Mouse (Mus musculus) midbrain, embryonic 16.5 days (tissue): Measurements from ENCODE around the gene Shh. TPM values are rescaled to one million over a fixed set of nuclear protein-coding genes. Genes with fewer than 3 reads are reported as not detected.

Experiments
- ATAC-seq: fragments of 200-750 bp; cut with Nextera tagmentation; 2 replicates; pipeline ENCODE4 v1.8.0; 2017; ENCODE audit warnings: moderate TSS enrichment
- H3K27ac ChIP-seq: fragments of 300-500 bp; sonication (generic); 2 replicates; pipeline ENCODE4 v1.5.1; 2014; ENCODE audit warnings: mild to moderate bottlenecking, low read length, mixed read lengths
- H3K27me3 ChIP-seq: fragments of 300-500 bp; sonication (generic); 2 replicates; pipeline ENCODE4 v1.6.1; 2014; ENCODE audit warnings: low read depth, low read length, mixed read lengths; ENCODE audit not compliant: control insufficient read depth, insufficient read depth
- H3K36me3 ChIP-seq: fragments of 300-500 bp; sonication (generic); 2 replicates; pipeline ENCODE4 v1.6.1; 2014; ENCODE audit warnings: mild to moderate bottlenecking, low read length, moderate library complexity, mixed read lengths; ENCODE audit not compliant: control insufficient read depth, insufficient read depth
- H3K4me1 ChIP-seq: fragments of 300-500 bp; sonication (generic); 2 replicates; pipeline ENCODE4 v1.6.1; 2014; ENCODE audit warnings: mild to moderate bottlenecking, low read length, mixed read lengths; ENCODE audit not compliant: control insufficient read depth, insufficient read depth
- H3K4me2 ChIP-seq: fragments of 300-500 bp; sonication (generic); 2 replicates; pipeline ENCODE4 v1.6.1; 2014; ENCODE audit warnings: mild to moderate bottlenecking, low read length, mixed read lengths
- H3K4me3 ChIP-seq: fragments of 300-500 bp; sonication (generic); 2 replicates; pipeline ENCODE4 v1.5.1; 2014; ENCODE audit warnings: low read depth, mild to moderate bottlenecking, low read length, moderate library complexity, mixed read lengths
- H3K9ac ChIP-seq: fragments of 300-500 bp; sonication (generic); 2 replicates; pipeline ENCODE4 v1.6.1; 2014; ENCODE audit warnings: low read depth, low read length, mixed read lengths
- H3K9me3 ChIP-seq: fragments of 300-500 bp; sonication (generic); replicated peaks from 2 replicates; pipeline ENCODE4 v1.6.1; 2014; ENCODE audit warnings: mild to moderate bottlenecking, low read length, mixed read lengths; ENCODE audit not compliant: control insufficient read depth, poor library complexity, severe bottlenecking
- WGBS: fragments of 180-500 bp; shearing (Covaris S2); extraction: QIAGEN DNeasy Blood & Tissue Kit; methylation state at CpG from one replicate; pipeline ENCODE4 v1.1.7; 2014; 5-methylcytosine and 5-hydroxymethylcytosine counted together
- polyA plus RNA-seq: library from polyadenylated mRNA; unstranded; fragments of >200 nt; fragmentation: Nextera tagmentation; extraction: Ambion mirVana; gene quantifications from 2 replicates; pipeline ENCODE4 v1.2.1, GENCODE M21; 2015

The Shh gene
- polyA plus RNA-seq, 1 experiment from 2014 or later = 0.83 TPM

DNA sequence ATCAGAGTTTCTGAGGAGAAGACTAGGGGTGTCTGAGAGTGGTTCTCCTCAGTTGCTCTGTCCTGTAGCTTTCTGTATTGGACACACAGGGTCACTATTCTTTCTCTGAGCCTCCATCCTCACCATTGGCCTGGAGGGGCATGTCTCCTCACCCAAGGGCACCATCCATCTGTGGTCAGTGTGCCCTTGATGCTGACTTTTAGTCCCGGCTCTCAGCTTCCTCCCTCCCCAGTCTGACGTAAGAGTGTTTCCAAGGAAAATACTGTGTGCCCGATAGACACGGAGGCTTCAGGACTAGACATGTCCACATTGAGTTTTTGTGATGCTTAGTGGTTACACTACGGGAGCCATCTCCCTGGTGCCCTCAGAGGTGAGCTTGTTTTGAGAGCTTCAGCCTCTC lies 6.5 kb upstream of the Shh start:
- H3K4me1 ChIP-seq = no peaks in the 10 kb centered on the region
- peaks cover 9% of the 10 kb centered on the region for H3K27me3 ChIP-seq
- ATAC-seq = no peak
- H3K9ac ChIP-seq = no peak overlapping the region
- 95% methylated on average over 5 of the region's 5 CpGs for WGBS
- H3K4me2 ChIP-seq = no peak overlapping the region
- no peak overlapping the region for H3K27ac ChIP-seq
- no peaks in the 10 kb centered on the region for H3K36me3 ChIP-seq
- H3K4me3 ChIP-seq = no peak overlapping the region
- no peaks in the 10 kb centered on the region for H3K9me3 ChIP-seq

DNA sequence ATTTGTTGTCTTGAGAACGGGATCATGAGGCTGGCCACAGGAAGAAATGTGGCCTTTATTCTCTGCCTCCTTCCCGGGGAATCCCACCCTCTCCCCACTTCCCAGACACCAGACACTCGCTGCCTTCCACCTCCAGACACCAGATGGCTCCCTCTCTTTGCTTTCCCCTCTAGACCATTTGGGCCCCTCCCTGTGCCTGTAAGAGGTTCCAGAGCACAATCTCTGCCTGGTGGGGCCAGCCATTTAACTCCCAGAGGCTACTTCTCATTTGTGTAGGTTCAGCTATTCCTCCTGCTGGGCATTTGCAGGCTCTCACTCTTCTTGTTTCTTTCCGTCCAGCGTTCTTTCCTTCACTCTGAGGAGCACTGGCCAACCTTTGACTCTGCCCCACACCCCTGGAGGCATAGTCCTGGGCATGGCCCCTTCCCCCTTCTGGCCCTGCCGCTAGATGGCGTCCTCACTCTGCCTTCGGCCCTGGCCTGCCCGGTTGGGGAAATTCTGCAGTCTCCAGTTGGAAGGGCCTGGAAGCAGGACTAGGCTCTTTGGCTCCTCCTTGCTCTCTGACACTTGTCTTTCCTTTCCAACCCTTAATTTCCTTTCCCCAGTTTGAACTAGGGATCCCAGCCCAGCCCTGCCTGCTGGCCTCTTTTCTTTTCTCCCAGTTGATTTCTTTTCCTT lies 2.6 kb upstream of the Shh start:
- H3K27ac ChIP-seq = no peak overlapping the region
- H3K4me2 ChIP-seq = no peak overlapping the region
- no peaks in the 10 kb centered on the region for H3K36me3 ChIP-seq
- H3K9ac ChIP-seq = no peak overlapping the region
- peaks cover 5% of the 10 kb centered on the region for H3K4me1 ChIP-seq
- no peak overlapping the region for H3K4me3 ChIP-seq
- H3K9me3 ChIP-seq = no peaks in the 10 kb centered on the region
- ATAC-seq = no peak
- 6% methylated on average over 9 of the region's 9 CpGs for WGBS
- peaks cover 30% of the 10 kb centered on the region for H3K27me3 ChIP-seq

DNA sequence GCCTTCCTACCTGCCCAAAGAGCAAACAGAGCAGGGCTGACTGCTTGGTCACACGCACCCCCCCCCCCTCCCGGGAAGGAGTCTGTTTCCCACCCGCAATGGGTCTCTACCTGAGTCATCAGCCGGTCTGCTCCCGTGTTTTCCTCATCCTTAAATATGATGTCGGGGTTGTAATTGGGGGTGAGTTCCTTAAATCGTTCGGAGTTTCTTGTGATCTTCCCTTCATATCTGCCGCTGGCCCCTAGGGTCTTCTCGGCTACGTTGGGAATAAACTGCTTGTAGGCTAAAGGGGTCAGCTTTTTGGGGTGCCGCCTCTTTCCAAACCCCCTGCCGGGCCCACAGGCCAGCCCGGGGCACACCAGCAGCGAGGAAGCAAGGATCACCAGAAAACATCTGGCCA lies 705 bp downstream of the Shh start:
- WGBS = 0% methylated on average over 15 of the region's 15 CpGs
- H3K27ac ChIP-seq = peak overlapping the region; percentile 81
- H3K4me3 ChIP-seq = peak overlapping the region; percentile 58
- 0 out of 2 replicates have a peak, but pooled peaks have one; percentile 4 for ATAC-seq
- H3K4me1 ChIP-seq = peaks cover 19% of the 10 kb centered on the region
- peaks cover 55% of the 10 kb centered on the region for H3K27me3 ChIP-seq
- H3K4me2 ChIP-seq = peak overlapping the region; percentile 87
- H3K36me3 ChIP-seq = no peaks in the 10 kb centered on the region
- peak overlapping the region; percentile 66 for H3K9ac ChIP-seq
- no peaks in the 10 kb centered on the region for H3K9me3 ChIP-seq

DNA sequence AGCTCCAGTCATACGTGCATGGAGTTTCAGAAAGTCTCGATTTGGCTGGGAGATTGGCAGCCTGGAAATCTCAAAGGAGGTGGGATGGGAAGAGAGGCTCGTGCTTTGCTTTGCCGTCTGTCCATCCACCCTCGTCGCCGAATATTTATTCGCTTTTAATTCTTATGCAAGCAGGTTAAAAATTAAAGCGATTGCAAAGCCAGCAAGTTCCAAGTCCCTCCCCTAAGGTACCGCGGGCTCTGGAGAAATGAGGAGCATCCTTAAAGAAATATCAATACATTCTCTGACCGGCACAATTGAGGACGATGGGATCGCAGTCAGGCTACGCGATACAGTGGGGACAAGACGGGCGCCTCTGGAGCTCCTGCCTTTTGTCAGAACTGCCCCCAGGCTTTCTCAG lies 1.5 kb downstream of the Shh start:
- peak overlapping the region; percentile 58 for H3K4me3 ChIP-seq
- peaks cover 22% of the 10 kb centered on the region for H3K4me1 ChIP-seq
- ATAC-seq = no peak
- H3K27ac ChIP-seq = no peak overlapping the region
- peak overlapping the region; percentile 66 for H3K9ac ChIP-seq
- H3K27me3 ChIP-seq = peaks cover 61% of the 10 kb centered on the region
- no peaks in the 10 kb centered on the region for H3K36me3 ChIP-seq
- H3K4me2 ChIP-seq = peak overlapping the region; percentile 87
- H3K9me3 ChIP-seq = no peaks in the 10 kb centered on the region
- under 1% methylated on average over 18 of the region's 18 CpGs for WGBS

DNA sequence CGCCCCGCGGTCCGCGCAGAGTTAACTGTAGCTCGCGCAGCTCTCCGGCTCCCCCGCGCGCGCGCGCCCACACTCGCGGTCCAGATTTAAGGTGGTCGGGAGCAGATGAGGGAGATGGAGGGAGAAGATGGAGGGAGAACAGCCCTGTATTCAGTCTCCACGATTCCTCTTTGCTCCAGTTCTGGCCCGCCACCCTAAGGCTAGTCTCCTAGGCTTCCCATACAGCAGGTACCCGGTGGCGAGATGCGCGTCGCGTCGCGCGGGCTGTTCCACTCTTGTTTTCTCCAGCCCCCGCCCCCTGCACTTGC lies 2.0 kb downstream of the Shh start:
- H3K27me3 ChIP-seq = peaks cover 66% of the 10 kb centered on the region
- peak; percentile 59 for ATAC-seq
- peak overlapping the region; percentile 66 for H3K9ac ChIP-seq
- H3K27ac ChIP-seq = no peak overlapping the region
- H3K36me3 ChIP-seq = no peaks in the 10 kb centered on the region
- peaks cover 24% of the 10 kb centered on the region for H3K4me1 ChIP-seq
- H3K4me2 ChIP-seq = peak overlapping the region; percentile 87
- no peaks in the 10 kb centered on the region for H3K9me3 ChIP-seq
- WGBS = 0% methylated on average over 29 of the region's 29 CpGs
- H3K4me3 ChIP-seq = peak overlapping the region; percentile 58

DNA sequence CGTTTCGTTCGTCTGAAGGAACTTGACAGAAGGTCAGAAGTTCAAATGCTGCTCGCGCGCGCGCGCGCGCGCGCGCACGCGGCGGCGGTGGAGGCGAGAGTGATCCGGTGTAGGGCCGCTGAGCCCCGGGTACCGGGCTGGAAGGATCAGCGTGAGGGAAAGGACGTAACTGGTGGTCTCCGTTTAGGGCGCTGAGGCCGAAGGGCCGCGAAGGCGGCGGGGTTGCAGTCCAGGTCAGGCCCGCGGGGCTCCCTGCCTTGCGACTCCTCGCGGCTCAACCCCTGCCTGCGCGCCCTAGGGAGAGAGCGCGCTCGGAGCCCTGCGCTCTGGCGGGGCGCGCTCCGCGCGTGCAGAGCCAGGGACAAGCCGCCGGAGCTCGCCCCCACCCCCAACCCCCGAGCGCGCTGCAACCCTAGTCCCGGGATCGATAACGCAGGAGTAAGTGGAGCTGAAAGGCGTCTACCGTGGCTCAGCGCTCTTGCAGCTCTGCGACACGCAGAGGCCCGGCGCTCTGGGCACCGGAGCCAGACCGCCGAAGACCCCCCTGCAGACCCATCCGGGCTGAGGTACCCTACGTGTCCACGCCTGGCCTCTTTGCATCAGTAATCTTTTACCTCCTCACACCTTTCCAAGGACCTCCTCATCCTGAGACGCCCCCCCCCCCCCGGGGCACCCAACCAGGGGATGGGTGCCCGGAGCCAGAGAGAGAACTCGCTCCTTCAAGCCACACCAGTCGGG lies 2.5 kb downstream of the Shh start:
- H3K9me3 ChIP-seq = no peaks in the 10 kb centered on the region
- peaks cover 70% of the 10 kb centered on the region for H3K27me3 ChIP-seq
- ATAC-seq = peak; percentile 32
- under 1% methylated on average over 71 of the region's 76 CpGs for WGBS
- H3K36me3 ChIP-seq = no peaks in the 10 kb centered on the region
- peak overlapping the region; percentile 58 for H3K4me3 ChIP-seq
- no peak overlapping the region for H3K27ac ChIP-seq
- peaks cover 27% of the 10 kb centered on the region for H3K4me1 ChIP-seq
- H3K4me2 ChIP-seq = peak overlapping the region; percentile 87
- peak overlapping the region; percentile 66 for H3K9ac ChIP-seq

DNA sequence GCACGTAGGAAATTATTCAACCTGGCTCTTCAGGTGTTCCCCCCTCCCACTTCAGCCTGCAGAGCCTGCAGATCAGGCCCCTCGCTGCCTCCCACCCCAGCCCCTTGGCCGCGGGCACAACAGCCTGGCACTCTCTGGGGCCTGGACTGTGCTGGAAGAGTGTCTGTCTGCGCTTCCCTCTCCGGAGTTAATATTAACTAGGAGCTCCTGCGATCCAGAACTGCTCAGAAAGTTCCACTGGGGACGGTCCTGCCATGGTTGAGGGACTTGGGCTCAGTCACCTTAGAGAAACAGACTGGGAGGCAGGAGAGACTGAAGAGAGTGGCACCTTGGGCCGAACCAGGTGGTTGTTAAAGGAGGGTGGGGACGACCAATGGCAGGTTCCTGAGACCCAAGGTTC lies 3.4 kb downstream of the Shh start:
- WGBS = 3% methylated on average over 10 of the region's 10 CpGs

DNA sequence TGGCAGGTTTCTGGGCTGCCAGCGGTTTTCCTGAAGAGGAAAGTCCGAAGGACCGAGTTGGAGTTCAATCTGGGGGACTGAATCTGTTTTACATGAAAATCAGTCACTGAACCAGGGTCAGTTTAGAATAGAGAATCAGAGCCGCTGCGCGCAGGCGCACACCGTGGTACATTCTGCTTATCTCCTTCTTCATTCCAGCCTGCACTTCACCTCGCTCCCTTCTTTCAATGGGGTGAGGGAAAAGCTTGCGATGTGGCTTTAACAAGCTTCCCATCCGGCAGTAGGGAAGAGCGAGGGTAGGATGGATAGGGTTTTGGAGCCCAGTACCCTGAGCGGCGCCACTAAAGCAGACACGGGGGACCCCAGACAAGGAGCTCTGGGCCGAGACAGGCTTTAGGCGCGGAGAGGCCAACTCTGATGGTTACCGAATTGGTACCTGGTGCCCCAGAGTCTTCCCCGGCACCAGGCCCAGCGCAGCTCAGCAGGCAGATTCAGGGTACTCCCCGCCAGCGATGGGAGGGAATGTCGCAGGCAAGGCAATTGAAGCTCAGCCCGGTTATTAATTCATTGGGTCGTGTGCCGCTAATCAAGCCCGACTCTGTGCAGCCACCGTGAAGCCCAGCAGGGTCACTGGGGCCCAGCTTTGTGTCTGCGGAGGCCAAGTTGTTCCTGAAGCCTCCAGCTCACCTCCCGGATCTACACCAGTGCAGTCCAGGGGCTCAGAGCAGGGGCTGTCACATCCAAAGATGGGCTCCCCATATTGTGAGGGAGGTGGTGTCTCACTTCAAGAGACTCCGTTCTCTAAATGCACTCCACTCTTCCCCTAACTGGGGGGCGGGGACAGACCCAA lies 4.1 kb downstream of the Shh start:
- Histone ChIP-seq H3K4me3 (peak overlapping the region; percentile 30), H3K27me3 (peaks cover 70% of the 10 kb centered on the region), H3K36me3 (no peaks in the 10 kb centered on the region), H3K9me3 (no peaks in the 10 kb centered on the region), H3K4me2 (peak overlapping the region; percentile 87), H3K9ac (peak overlapping the region; percentile 16), H3K4me1 (peaks cover 39% of the 10 kb centered on the region), H3K27ac (no peak overlapping the region)
- ATAC-seq = no peak
- WGBS = under 1% methylated on average over 33 of the region's 33 CpGs

More for the DNA sequence above, 3.4 kb downstream of the Shh start:
- Histone ChIP-seq H3K9ac (no peak overlapping the region), H3K36me3 (no peaks in the 10 kb centered on the region), H3K4me2 (peak overlapping the region; percentile 87), H3K27ac (no peak overlapping the region), H3K4me1 (peaks cover 33% of the 10 kb centered on the region), H3K27me3 (peaks cover 73% of the 10 kb centered on the region), H3K4me3 (peak overlapping the region; percentile 58), H3K9me3 (no peaks in the 10 kb centered on the region)
- ATAC-seq = no peak
